Mouse (Mus musculus) neutrophil, adult 65 days (primary cell): ENCODE results near the gene Fam227b. TPM values are rescaled to one million over a fixed set of nuclear protein-coding genes. Genes with fewer than 3 reads are reported as not detected.

Source experiments
- total RNA-seq: library from RNA; stranded (reverse); gene quantifications from 2 replicates; pipeline ENCODE4 v1.2.4, GENCODE M21; 2023

Gene Fam227b
- not detected in 2 replicates for total RNA-seq

GRCm38 (mm10) chr2:126151855-126152571 is at the start of gene Fam227b, which contains the start of gene Dtwd1:
Gene Fam227b (minus strand): TSS chr2:126152004.
Gene Dtwd1 (plus strand): TSS chr2:126152141.

DNA sequence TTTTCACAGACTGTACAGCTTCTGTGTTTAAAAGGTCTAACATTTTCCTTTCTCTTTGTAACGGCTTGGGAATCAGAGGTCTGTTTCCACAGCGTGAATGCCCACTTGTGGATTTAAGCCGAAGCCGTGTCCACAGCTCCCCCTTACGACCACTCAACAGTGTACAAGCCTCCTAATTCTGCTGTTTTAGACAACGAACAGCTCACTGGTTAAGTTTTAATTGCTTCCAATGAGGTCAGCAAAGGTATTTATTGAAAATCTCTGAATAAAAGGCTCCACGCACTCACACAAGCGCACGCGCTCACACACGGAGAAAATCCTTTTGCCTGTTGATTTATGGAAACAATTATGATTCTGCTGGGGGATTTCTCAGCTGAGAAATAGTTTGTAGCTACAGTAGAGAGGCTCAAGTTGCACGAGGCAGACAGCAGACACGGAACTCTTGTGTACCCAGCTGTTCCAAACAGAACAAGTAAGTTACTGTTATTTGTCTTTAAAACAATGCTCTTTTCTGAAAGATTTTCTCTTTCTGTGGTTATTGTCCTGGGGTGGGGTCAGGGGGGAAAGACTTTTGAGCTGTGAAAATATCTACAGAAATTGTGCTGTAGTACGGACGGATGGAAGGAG is 117.3 kb downstream of the Fam227b start, which contains the start of gene Fgf7:
Gene Fgf7, plus strand, starts transcription at position 280 of the 627 bp plus-strand sequence.

Other genes starting within 250 kb of the Fam227b start
- gene Fgf7, start 117.3 kb downstream of the Fam227b start, total RNA-seq: not detected in 2 replicates
- 1.8 and 2.1 TPM in 2 replicates for gene Dtwd1, start 137 bp upstream of the Fam227b start, total RNA-seq
- not detected in 2 replicates for gene Gm17555, start 63.1 kb upstream of the Fam227b start, total RNA-seq